Mouse (Mus musculus): ENCODE data around the gene Olfr591. TPM values are rescaled to one million over a fixed set of nuclear protein-coding genes. Genes with fewer than 3 reads are reported as not detected.

Olfr591 gene
- not detected for polyA plus RNA-seq (2015; fragmentation: Illumina TruSeq; extraction: RNeasy Lipid Tissue Mini Kit (QIAGEN cat#74804); ENCODE audit: insufficient read depth, low replicate concordance)

GRCm38 (mm10) chr7:103178240-103178639, at the start of gene Olfr591:
Gene Olfr591 (minus strand): TSS chr7:103178340.

GRCm38 (mm10) chr7:103216696-103217095, 38.6 kb upstream of the Olfr591 start, which contains the start of gene Olfr594:
Gene Olfr594 (plus strand): TSS chr7:103216996.

GRCm38 (mm10) chr7:103211562-103211961, 33.4 kb upstream of the Olfr591 start, which contains the start of gene Olfr593:
Gene Olfr593 (plus strand): TSS chr7:103211862.

GRCm38 (mm10) chr7:103184503-103184902, 6.4 kb upstream of the Olfr591 start, which contains the start of gene Olfr592:
Gene Olfr592 (plus strand): TSS chr7:103184803.

GRCm38 (mm10) chr7:103156256-103156655, 21.9 kb downstream of the Olfr591 start, which contains the start of gene Olfr589:
Gene Olfr589 (minus strand): TSS chr7:103156356.

GRCm38 (mm10) chr7:103140579-103140978, 37.6 kb downstream of the Olfr591 start, which contains the start of gene Olfr588-ps1:
Gene Olfr588-ps1 (plus strand): TSS chr7:103140879.

GRCm38 (mm10) chr7:103125538-103125937, 52.6 kb downstream of the Olfr591 start, which contains the start of gene Olfr586:
Gene Olfr586 (minus strand): TSS chr7:103125638.

Other genes starting within 250 kb of the Olfr591 start
- not detected for gene Olfr573-ps1, start 235.8 kb downstream of the Olfr591 start, polyA plus RNA-seq (2015; fragmentation: Illumina TruSeq; extraction: RNeasy Lipid Tissue Mini Kit (QIAGEN cat#74804); ENCODE audit: insufficient read depth, low replicate concordance)
- gene Olfr574, start 229.9 kb downstream of the Olfr591 start, polyA plus RNA-seq (2015; fragmentation: Illumina TruSeq; extraction: RNeasy Lipid Tissue Mini Kit (QIAGEN cat#74804); ENCODE audit: insufficient read depth, low replicate concordance): not detected
- not detected for gene Olfr575, start 219.6 kb downstream of the Olfr591 start, polyA plus RNA-seq (2015; fragmentation: Illumina TruSeq; extraction: RNeasy Lipid Tissue Mini Kit (QIAGEN cat#74804); ENCODE audit: insufficient read depth, low replicate concordance)
- not detected for gene Olfr576, start 215.7 kb downstream of the Olfr591 start, polyA plus RNA-seq (2015; fragmentation: Illumina TruSeq; extraction: RNeasy Lipid Tissue Mini Kit (QIAGEN cat#74804); ENCODE audit: insufficient read depth, low replicate concordance)
- not detected for gene Olfr577, start 202.4 kb downstream of the Olfr591 start, polyA plus RNA-seq (2015; fragmentation: Illumina TruSeq; extraction: RNeasy Lipid Tissue Mini Kit (QIAGEN cat#74804); ENCODE audit: insufficient read depth, low replicate concordance)
- not detected for gene Olfr578, start 189.0 kb downstream of the Olfr591 start, polyA plus RNA-seq (2015; fragmentation: Illumina TruSeq; extraction: RNeasy Lipid Tissue Mini Kit (QIAGEN cat#74804); ENCODE audit: insufficient read depth, low replicate concordance)
- gene Olfr582, start 140.3 kb downstream of the Olfr591 start, polyA plus RNA-seq (2015; fragmentation: Illumina TruSeq; extraction: RNeasy Lipid Tissue Mini Kit (QIAGEN cat#74804); ENCODE audit: insufficient read depth, low replicate concordance): not detected
- gene Olfr583, start 127.0 kb downstream of the Olfr591 start, polyA plus RNA-seq (2015; fragmentation: Illumina TruSeq; extraction: RNeasy Lipid Tissue Mini Kit (QIAGEN cat#74804); ENCODE audit: insufficient read depth, low replicate concordance): not detected
- gene Olfr584, start 96.5 kb downstream of the Olfr591 start, polyA plus RNA-seq (2015; fragmentation: Illumina TruSeq; extraction: RNeasy Lipid Tissue Mini Kit (QIAGEN cat#74804); ENCODE audit: insufficient read depth, low replicate concordance): not detected
- not detected for gene Olfr585, start 80.6 kb downstream of the Olfr591 start, polyA plus RNA-seq (2015; fragmentation: Illumina TruSeq; extraction: RNeasy Lipid Tissue Mini Kit (QIAGEN cat#74804); ENCODE audit: insufficient read depth, low replicate concordance)
- gene Olfr586, start 52.7 kb downstream of the Olfr591 start, polyA plus RNA-seq (2015; fragmentation: Illumina TruSeq; extraction: RNeasy Lipid Tissue Mini Kit (QIAGEN cat#74804); ENCODE audit: insufficient read depth, low replicate concordance): not detected
- gene Olfr588-ps1, start 37.5 kb downstream of the Olfr591 start, polyA plus RNA-seq (2015; fragmentation: Illumina TruSeq; extraction: RNeasy Lipid Tissue Mini Kit (QIAGEN cat#74804); ENCODE audit: insufficient read depth, low replicate concordance): not detected
- gene Olfr589, start 22.0 kb downstream of the Olfr591 start, polyA plus RNA-seq (2015; fragmentation: Illumina TruSeq; extraction: RNeasy Lipid Tissue Mini Kit (QIAGEN cat#74804); ENCODE audit: insufficient read depth, low replicate concordance): not detected
- gene Olfr592, start 6.5 kb upstream of the Olfr591 start, polyA plus RNA-seq (2015; fragmentation: Illumina TruSeq; extraction: RNeasy Lipid Tissue Mini Kit (QIAGEN cat#74804); ENCODE audit: insufficient read depth, low replicate concordance): not detected
- not detected for gene Olfr593, start 33.5 kb upstream of the Olfr591 start, polyA plus RNA-seq (2015; fragmentation: Illumina TruSeq; extraction: RNeasy Lipid Tissue Mini Kit (QIAGEN cat#74804); ENCODE audit: insufficient read depth, low replicate concordance)
- not detected for gene Olfr594, start 38.7 kb upstream of the Olfr591 start, polyA plus RNA-seq (2015; fragmentation: Illumina TruSeq; extraction: RNeasy Lipid Tissue Mini Kit (QIAGEN cat#74804); ENCODE audit: insufficient read depth, low replicate concordance)
- gene Usp17ld, start 74.2 kb upstream of the Olfr591 start, polyA plus RNA-seq (2015; fragmentation: Illumina TruSeq; extraction: RNeasy Lipid Tissue Mini Kit (QIAGEN cat#74804); ENCODE audit: insufficient read depth, low replicate concordance): not detected
- not detected for gene Olfr596, start 127.3 kb upstream of the Olfr591 start, polyA plus RNA-seq (2015; fragmentation: Illumina TruSeq; extraction: RNeasy Lipid Tissue Mini Kit (QIAGEN cat#74804); ENCODE audit: insufficient read depth, low replicate concordance)
- not detected for gene Olfr597, start 138.0 kb upstream of the Olfr591 start, polyA plus RNA-seq (2015; fragmentation: Illumina TruSeq; extraction: RNeasy Lipid Tissue Mini Kit (QIAGEN cat#74804); ENCODE audit: insufficient read depth, low replicate concordance)
- gene Olfr598, start 145.2 kb upstream of the Olfr591 start, polyA plus RNA-seq (2015; fragmentation: Illumina TruSeq; extraction: RNeasy Lipid Tissue Mini Kit (QIAGEN cat#74804); ENCODE audit: insufficient read depth, low replicate concordance): not detected
- not detected for gene Olfr599, start 157.6 kb upstream of the Olfr591 start, polyA plus RNA-seq (2015; fragmentation: Illumina TruSeq; extraction: RNeasy Lipid Tissue Mini Kit (QIAGEN cat#74804); ENCODE audit: insufficient read depth, low replicate concordance)
- gene Olfr600, start 171.3 kb upstream of the Olfr591 start, polyA plus RNA-seq (2015; fragmentation: Illumina TruSeq; extraction: RNeasy Lipid Tissue Mini Kit (QIAGEN cat#74804); ENCODE audit: insufficient read depth, low replicate concordance): not detected
- gene Olfr601, start 184.3 kb upstream of the Olfr591 start, polyA plus RNA-seq (2015; fragmentation: Illumina TruSeq; extraction: RNeasy Lipid Tissue Mini Kit (QIAGEN cat#74804); ENCODE audit: insufficient read depth, low replicate concordance): not detected
- gene Olfr603, start 207.8 kb upstream of the Olfr591 start, polyA plus RNA-seq (2015; fragmentation: Illumina TruSeq; extraction: RNeasy Lipid Tissue Mini Kit (QIAGEN cat#74804); ENCODE audit: insufficient read depth, low replicate concordance): not detected
- gene Usp17lc, start 236.7 kb upstream of the Olfr591 start, polyA plus RNA-seq (2015; fragmentation: Illumina TruSeq; extraction: RNeasy Lipid Tissue Mini Kit (QIAGEN cat#74804); ENCODE audit: insufficient read depth, low replicate concordance): not detected

Data from spleen, adult 10 weeks (tissue).